Mouse (Mus musculus) bone marrow, adult 2 months (tissue): ENCODE results near the gene Taok3.

Experiments
- CTCF ChIP-seq: fragments of 200-500 bp; IDR thresholded peaks from 2 replicates; pipeline ENCODE4 v1.5.1; 2011; ENCODE audit warnings: low read length, control low read depth; ENCODE audit not compliant: control insufficient read depth, insufficient read depth
- POLR2A ChIP-seq: fragments of 200-500 bp; IDR thresholded peaks from 2 replicates; pipeline ENCODE4 v1.6.1; 2011; ENCODE audit warnings: low read depth, mild to moderate bottlenecking, control low read depth, low read length, borderline replicate concordance; ENCODE audit not compliant: control insufficient read depth

DNA sequence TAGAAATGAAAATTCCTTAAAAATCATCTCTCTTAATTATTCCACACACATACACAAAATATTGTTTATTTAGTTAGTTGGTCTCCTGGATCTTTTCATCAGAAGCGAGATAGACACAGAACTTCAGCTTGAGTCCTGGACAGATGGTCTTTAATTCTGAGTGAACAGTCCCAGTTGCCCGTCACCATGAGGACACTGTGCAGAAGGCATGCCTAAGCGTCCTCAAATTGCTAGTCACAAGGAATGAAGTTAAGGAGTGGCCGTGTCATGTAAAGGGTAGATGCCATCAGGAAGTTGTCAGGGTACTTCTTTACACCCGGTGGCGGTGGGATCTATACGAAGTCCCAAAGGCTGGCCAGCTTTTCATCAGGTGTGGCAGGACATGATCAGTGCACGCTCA, 19.9 kb downstream of the Taok3 start:
- no peak for TF ChIP-seq CTCF
- TF ChIP-seq POLR2A = no peak
